Comparison of ENCODE assay signal across 13 mouse cellular contexts in genomic region chr16:85721968-85722367, GRCm38 (mm10).
DNase-seq lines count a peak whose midpoint lies in the region; ATAC-seq and TF ChIP-seq lines count a peak whose summit lies in the region.
"Had no signal": no experiment of that assay in that cellular context is flagged by ENCODE, and none has a peak within 500 bp of the region (broad histone marks: within the 10 kb centered on the region; RNA-seq: fewer than 3 reads in every experiment).

No protein-coding gene starts in this region.

- no peaks in the 10 kb centered on the region for H3K9me3 ChIP-seq in forebrain, embryonic 13.5 days (replicated peaks)
- no peaks in the 10 kb centered on the region for H3K9me3 ChIP-seq in forebrain, embryonic 12.5 days
- no peaks in the 10 kb centered on the region for H3K9me3 ChIP-seq in kidney, postnatal 0 days (replicated peaks; ENCODE audit: low read length)
- H3K9me3 ChIP-seq: limb, embryonic 13.5 days had no signal

- TF ChIP-seq CTCF in kidney, postnatal 0 days (IDR thresholded peaks at IDR 0.05; ENCODE audit: low read depth), result peak; percentile 51

- no peaks in the 10 kb centered on the region for H3K4me1 ChIP-seq in forebrain, embryonic 13.5 days
- no peaks in the 10 kb centered on the region for H3K4me1 ChIP-seq in forebrain, embryonic 12.5 days
- H3K4me1 ChIP-seq in kidney, postnatal 0 days (replicated peaks; ENCODE audit: insufficient read depth, low read length), result no peaks in the 10 kb centered on the region
- H3K4me1 ChIP-seq: limb, embryonic 13.5 days had no signal

- no peak overlapping the region for H3K4me3 ChIP-seq in forebrain, embryonic 13.5 days
- H3K4me3 ChIP-seq in forebrain, embryonic 12.5 days (replicated peaks), result no peak overlapping the region
- H3K4me3 ChIP-seq in kidney, postnatal 0 days (replicated peaks; ENCODE audit: low read depth, low read length), result no peak overlapping the region
- H3K4me3 ChIP-seq: limb, embryonic 13.5 days; myocyte had no signal

- DNase-seq in kidney, postnatal 0 days (ENCODE audit: low spot score), result no peak
- DNase-seq in kidney, postnatal 10 days, result no peak
- peak; percentile 3 for DNase-seq in ES-CJ7 (ENCODE audit: low read depth, low spot score)
- DNase-seq in heart, postnatal 4 days, result peak; percentile 51
- DNase-seq in cerebellum, postnatal 25 days, result no peak
- DNase-seq: B cell, adult 2 months; cerebellum, adult 9-11 months; thymus, adult 18-20 months had no signal

- no peaks in the 10 kb centered on the region for H3K36me3 ChIP-seq in forebrain, embryonic 13.5 days (ENCODE audit: poor library complexity, severe bottlenecking)
- no peaks in the 10 kb centered on the region for H3K36me3 ChIP-seq in forebrain, embryonic 12.5 days (replicated peaks)
- no peaks in the 10 kb centered on the region for H3K36me3 ChIP-seq in kidney, postnatal 0 days (ENCODE audit: insufficient read depth, low read length)
- H3K36me3 ChIP-seq: limb, embryonic 13.5 days had no signal

- H3K4me2 ChIP-seq in forebrain, embryonic 13.5 days, result no peak overlapping the region
- H3K4me2 ChIP-seq in forebrain, embryonic 12.5 days, result no peak overlapping the region
- no peak overlapping the region for H3K4me2 ChIP-seq in kidney, postnatal 0 days (ENCODE audit: low read length)
- H3K4me2 ChIP-seq: limb, embryonic 13.5 days had no signal

- no peak overlapping the region for H3K9ac ChIP-seq in forebrain, embryonic 13.5 days
- no peak overlapping the region for H3K9ac ChIP-seq in forebrain, embryonic 12.5 days
- no peak overlapping the region for H3K9ac ChIP-seq in kidney, postnatal 0 days (ENCODE audit: low read depth, low read length)
- H3K9ac ChIP-seq: limb, embryonic 13.5 days had no signal

- ATAC-seq in forebrain, embryonic 13.5 days, result peak; percentile 36; the same call in 1 of the 2 replicates
- ATAC-seq in forebrain, embryonic 12.5 days (ENCODE audit: low FRiP score), result no peak
- ATAC-seq in kidney, postnatal 0 days (replicated peaks; ENCODE audit: low FRiP score, low read depth), result peak; percentile 43; the same call in 1 of the 2 replicates
- no peak for ATAC-seq in inflammation-experienced regulatory T-cells, adult 6 months

- 74% methylated on average over 2 of the region's 2 CpGs for WGBS in forebrain, embryonic 13.5 days
- WGBS in forebrain, embryonic 12.5 days, result 75% methylated on average over 2 of the region's 2 CpGs
- 75% methylated on average over 2 of the region's 2 CpGs for WGBS in kidney, postnatal 0 days

- H3K27me3 ChIP-seq in forebrain, embryonic 13.5 days, result no peaks in the 10 kb centered on the region
- H3K27me3 ChIP-seq in forebrain, embryonic 12.5 days, result no peaks in the 10 kb centered on the region
- no peaks in the 10 kb centered on the region for H3K27me3 ChIP-seq in kidney, postnatal 0 days (ENCODE audit: insufficient read depth, low read length)
- H3K27me3 ChIP-seq: limb, embryonic 13.5 days had no signal

- no peak overlapping the region for H3K27ac ChIP-seq in forebrain, embryonic 13.5 days
- no peak overlapping the region for H3K27ac ChIP-seq in forebrain, embryonic 12.5 days
- H3K27ac ChIP-seq in kidney, postnatal 0 days, result no peak overlapping the region
- H3K27ac ChIP-seq: limb, embryonic 13.5 days had no signal

Comparison
In these comparisons a context has a peak if more than half of its experiments do, and no peak if none do; other contexts are left out.
1. ATAC-seq: peak in forebrain, embryonic 13.5 days (single experiment) and kidney, postnatal 0 days (single experiment); none in forebrain, embryonic 12.5 days (single experiment) and inflammation-experienced regulatory T-cells, adult 6 months (single experiment).
2. DNase-seq: peak in ES-CJ7 (single experiment) and heart, postnatal 4 days (single experiment); none in kidney, postnatal 0 days (single experiment), kidney, postnatal 10 days (single experiment) and cerebellum, postnatal 25 days (0 of 2).